Mouse (Mus musculus): ENCODE measurements around the gene Cstad.

Cstad gene

DNA sequence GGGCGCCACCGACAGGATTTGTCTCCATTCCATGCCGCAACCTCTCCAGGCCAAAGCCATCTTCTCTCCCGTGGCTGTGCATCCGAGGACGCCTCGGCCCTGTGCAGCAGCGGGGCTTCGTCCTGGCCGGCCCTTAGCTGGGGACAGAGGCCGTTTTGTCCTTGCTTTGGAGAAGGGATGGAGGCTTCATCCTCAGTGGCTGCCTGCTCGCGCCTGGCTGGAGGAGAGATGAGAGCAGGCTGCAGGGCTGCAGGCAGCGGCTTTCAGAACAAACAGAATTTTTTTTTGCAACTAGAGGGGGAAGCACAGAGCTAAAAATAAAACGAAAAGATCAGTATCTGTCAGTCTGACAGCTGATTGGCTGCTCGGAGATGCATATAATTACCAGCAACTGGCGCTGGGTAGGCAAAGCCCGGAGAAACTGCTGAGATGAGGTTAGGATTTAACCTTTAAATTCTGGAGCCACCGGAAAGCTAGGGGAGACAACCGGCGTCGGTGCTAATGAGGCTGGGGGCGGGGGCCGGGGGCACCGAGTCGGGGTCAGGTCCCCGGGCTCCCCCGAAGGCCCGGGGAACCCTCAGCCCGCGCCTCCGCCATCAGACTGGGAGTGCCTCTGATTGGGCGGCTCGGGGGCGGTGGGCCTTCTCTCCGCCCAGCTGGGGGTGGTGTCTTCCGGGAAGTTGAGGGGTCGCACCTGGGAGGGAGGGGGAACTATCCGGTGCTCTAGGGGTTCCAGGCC is at the start of gene Cstad:
Gene Cstad, plus strand, starts transcription at position 400 of the 739 bp plus-strand sequence.
- no peak for DNase-seq (ENCODE audit: low read depth, low spot score)

- no peak for DNase-seq (ENCODE audit: low read depth, low spot score)
These were observed 49.1 kb upstream of the Cstad start for GRCm38 (mm10) chr2:30545706-30546105.

DNA sequence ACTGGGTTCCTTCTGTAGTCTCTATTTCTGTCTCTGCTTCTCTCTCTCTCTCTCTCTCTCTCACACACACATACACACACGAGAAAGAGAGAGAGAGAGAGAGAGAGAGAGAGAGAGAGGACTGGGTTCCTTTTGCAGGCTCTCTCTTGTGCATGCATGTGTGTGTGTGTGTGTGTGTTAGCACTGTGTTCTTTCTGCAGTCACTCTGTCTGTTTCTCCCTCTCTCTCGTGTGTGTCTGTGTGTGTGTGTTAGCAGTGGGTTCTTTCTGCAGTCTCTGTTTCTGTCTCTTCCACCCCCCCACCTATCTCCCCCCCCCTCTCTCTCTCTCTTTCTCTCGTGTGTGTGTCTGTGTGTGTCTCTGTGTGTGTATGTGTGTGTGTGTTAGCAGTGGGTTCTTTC is 48.6 kb upstream of the Cstad start:
- DNase-seq (ENCODE audit: low read depth, low spot score) = no peak

DNA sequence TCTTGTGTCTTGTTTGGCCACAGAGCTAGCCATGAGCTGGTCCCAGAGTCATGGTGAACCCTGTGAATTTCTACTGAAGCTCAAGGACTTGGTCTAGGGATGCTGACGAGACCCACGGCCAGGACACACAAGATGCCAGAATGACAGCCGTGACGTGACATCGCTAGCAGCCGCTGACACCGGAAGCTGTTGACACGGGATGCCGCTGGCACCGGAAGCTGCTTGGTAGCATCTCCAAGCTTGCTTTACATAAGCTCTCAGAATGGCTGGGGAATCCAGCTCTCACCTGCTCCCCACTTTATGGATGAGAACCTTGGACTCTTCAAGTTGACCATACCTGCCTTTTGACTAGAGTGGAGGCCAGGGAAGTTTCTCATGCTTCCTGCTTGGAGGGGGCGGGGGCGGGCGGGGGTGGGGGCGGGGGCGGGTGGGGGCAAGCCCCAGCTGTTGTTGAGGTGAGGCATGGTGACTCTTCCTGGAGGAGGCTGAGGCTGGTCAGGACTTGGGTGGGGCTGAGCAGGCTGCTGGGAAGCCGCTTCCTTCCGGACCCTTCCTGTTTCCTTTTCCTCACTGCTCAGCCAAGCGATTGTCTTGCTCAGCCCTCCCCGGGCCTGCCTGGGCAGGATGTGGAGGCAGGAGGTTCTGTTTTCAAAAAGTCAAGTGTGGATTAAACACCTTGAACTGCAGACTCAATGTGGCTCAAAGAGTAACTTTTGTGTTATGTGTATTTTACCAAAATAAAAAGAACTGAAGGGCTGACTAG is 47.2 kb upstream of the Cstad start:
- DNase-seq (ENCODE audit: low read depth, low spot score) = no peak

DNA sequence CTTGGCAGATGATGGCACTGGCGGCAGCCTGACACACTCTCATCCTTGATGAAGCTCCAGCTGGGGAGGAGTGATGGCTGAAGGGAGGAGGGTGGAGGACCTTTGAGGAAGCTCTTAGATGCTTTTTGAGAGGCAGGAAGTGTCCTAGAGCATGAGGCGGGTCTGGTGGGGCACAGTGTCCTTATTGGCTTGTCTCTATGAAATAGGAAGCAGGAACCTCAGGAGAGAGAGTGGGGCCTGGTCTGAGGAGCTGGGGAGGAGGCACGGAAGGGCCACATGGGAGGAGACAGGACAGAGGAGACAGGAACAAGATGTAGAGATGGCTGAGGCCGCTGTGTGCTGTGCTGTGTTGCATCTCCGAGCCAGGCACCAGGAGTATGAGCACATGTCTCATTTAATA is 43.3 kb upstream of the Cstad start:
- no peak for DNase-seq (ENCODE audit: low read depth, low spot score)

DNA sequence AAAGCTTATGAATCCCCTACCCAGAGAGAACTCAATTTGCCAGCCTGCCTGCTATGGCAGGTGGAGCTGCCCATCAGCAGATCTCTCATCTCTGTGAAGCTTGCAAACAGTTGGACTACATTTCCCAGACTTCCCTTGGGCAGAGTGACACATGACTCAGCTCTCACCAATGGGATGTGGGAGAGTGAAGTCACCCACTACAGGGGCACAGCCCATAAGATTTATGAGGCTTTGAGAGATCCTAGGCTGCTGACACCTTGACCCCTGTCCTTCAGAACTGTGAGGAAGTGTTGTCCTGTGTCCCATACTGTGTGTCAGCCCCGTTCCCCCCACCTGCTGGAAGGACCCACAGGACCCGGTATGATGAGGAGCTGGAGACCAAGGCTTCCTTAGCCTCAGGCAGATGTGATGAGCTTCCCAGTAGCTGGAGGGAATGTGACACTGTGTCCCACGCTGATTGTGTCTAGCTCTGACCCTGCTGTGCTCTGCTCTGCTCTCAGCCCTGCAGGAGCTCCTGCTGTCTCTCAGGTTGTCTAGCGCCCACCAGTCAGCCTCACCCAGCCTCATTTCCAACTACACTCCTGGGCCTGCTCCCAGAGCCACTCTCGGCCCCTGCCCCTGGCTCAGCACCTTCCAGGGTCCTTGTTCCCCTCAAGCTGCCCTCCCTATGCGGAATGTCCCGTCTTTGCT is 40.8 kb upstream of the Cstad start:
- DNase-seq (ENCODE audit: low read depth, low spot score) = no peak

DNA sequence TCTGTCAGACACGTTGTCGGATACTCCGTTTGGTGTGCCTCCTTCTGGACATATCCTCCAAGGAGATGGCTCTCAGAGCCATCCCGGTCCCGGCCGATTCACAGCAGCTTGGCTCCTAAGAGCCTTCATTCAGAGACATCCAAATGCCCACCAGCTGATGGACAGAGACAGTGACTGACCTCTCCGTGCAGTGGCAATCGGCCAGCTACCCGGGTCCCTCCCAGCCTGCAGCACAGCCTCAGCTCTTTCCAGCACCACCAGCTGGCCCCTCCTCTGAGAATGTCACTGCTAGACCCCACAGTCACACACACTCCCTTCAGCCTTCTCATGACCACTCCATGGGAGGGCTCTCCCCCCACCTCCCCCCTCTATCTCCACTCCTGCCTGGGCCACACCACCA is 39.6 kb upstream of the Cstad start:
- no peak for DNase-seq (ENCODE audit: low read depth, low spot score)

DNA sequence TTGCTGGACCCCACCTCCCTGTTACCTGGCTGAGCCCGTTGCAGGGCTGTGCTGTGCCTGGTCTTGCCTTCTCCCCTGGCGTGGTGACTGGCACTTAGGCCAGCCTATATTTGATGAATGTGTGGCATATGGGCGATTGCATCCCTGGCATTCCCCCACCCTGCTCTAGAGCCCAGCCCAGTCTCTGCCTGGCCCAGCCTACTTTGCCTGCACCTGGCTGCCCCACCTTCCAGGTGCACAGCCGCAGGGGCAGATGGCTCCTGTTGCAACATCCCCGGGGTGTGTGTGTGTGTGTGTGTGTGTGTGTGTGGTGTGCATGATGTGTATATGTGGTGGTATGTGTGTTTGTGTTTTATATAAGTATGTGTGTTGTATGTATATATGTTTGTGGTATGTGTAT is 38.3 kb upstream of the Cstad start:
- no peak for DNase-seq (ENCODE audit: low read depth, low spot score)

DNA sequence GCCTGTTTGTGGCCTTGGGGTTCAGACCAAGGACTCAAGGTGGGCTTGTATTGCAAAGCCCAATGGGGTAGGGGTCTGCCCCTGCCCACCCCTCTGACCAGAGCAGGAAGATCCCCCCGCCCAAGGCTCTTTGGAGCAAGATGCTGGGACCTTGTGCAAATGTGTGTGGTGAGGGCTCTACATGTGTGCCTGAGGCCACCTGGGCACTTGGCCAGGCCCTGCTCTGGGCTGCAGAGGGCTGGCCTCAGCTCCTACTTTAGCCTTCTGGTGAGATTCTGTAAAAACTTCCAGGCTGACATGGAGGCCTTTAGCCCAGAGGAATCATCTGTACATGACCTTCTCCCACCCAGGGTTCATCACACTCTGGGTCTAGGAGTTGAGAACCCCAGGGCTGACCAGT is 35.3 kb upstream of the Cstad start:
- no peak for DNase-seq (ENCODE audit: low read depth, low spot score)

GRCm38 (mm10) chr2:30562553-30562952 is 32.3 kb upstream of the Cstad start:
- no peak for DNase-seq (ENCODE audit: low read depth, low spot score)

DNA sequence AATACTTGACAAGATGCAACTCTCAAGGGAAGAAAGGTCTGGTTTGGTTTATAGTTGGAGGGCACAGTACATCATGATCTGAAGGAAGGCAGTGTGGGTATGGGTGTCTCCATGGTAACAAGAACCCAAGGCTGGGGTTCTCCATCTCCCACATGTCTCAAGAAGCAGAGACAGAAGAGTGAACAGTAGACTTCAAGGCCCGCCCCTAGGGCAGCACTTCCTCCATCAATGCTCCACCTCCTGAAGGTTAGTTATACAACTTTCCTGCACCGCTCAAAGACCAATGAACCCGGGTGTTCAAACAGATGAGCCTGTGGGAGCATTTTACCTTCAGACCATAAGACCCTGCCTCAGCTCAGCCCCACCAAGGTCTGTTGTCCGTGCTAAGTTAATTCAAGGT is 23.2 kb upstream of the Cstad start:
- DNase-seq (ENCODE audit: low read depth, low spot score) = no peak

- DNase-seq (ENCODE audit: low read depth, low spot score) = no peak
These were observed 21.3 kb upstream of the Cstad start for GRCm38 (mm10) chr2:30573522-30573921.

DNA sequence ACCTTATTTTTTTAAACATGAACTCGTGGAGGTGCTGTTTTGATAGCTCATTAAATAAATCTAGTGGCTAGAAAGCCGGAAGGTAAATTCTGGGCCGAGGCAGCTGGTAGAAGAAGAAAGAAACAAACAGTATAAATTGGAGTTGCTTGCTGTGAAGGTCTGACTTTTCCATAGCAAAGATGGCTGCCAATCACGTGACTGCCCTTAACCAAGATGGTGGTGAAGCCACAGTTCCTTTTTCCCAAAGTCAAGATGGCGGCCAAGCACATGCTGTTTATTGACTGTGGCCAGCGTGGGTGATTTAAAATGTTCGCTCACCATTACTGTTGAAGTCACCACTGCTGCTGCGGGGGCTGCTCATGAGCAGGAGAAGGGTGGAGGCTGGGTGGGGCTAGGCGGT is 17.8 kb upstream of the Cstad start:
- DNase-seq (ENCODE audit: low read depth, low spot score) = no peak

- no peak for DNase-seq (ENCODE audit: low read depth, low spot score)
These were observed 16.8 kb upstream of the Cstad start for GRCm38 (mm10) chr2:30578006-30578405.

DNA sequence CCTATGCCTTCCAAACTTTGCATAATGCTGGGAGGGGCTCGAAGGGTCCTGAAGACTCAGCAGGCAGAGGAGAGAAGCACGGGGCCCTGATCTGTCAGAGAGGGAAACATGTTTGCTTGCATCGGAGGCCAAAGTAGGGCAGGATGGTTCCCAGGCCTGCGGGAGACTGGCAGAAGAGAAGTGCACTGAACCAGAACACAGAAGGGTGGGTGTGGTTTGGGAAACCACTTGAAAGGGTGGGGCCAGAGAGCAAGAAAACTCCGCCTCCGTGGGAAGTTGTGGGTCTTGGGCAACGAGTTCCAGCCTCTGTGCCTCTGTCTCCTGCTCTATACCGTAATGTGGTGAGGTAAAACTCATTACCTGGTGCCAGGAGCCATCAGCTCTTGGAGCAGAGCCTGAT is 7.7 kb upstream of the Cstad start:
- DNase-seq (ENCODE audit: low read depth, low spot score) = no peak

GRCm38 (mm10) chr2:30587671-30588070 is 7.2 kb upstream of the Cstad start:
- DNase-seq (ENCODE audit: low read depth, low spot score) = no peak

DNA sequence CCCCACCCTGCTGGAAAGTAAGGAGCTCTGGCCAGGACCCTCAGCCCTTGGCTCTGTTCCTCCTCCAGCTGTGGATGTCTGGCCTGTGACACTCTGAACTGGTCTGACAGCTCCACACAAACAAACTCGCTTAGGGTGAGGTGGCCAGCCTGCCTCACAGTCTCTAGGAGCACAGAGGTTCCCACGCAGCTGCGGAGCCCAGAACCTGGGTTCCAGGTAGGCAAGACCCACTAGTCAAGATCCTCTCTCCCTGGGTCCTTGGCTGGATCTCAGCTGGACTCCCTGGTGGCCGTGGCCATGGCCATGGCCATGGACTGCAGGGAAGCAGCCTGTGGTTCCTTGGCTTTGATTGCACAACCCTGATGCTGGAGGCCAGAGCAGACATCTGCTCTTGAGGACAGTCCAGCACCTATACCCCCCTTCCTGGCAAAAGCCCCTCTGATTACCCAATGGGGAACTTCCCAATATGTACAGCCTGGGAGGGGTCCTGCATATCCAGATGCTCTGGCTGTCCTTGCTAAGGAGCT is 5.8 kb upstream of the Cstad start:
- no peak for DNase-seq (ENCODE audit: low read depth, low spot score)

DNA sequence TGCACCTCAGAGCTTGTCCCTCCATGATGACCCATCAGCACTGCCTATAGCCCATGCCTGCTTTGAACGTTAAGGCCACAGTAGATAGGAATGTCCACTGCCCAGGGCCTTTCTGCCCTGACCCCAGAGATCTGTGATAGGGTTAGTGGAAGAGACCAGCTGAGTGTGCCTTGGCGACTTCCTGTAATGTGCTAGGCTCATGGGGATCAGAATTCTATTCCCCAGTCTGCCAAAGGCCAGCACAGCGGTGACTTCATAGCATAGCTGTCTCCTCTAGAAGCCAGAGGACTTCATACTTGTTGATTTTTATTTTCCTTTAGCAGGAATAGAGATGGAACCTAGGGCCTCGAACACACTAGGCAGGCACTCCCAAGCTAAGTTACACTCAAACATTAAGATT is 5.1 kb upstream of the Cstad start:
- no peak for DNase-seq (ENCODE audit: low read depth, low spot score)

- DNase-seq (ENCODE audit: low read depth, low spot score) = no peak
These were observed 3.9 kb upstream of the Cstad start for GRCm38 (mm10) chr2:30590909-30591308.

DNA sequence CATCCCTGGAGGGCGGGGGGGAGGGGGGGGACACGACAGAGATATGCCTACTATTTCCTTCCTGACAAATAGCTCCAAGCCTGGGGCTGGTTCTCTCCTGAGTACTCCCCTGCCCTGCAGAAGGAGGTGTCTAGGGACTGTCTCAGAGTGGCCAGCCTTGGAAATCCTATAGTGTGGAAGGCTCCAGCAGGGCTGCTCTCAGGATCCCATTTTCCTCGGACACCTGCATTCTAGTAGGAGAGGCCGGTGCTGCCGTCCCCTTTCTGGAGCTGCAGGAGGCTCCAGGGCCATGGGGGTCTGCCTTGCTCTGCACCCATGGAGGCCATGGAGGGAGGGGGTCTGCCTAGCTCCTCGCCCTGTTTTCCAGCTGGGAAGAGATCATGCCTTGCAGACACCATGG is 2.4 kb upstream of the Cstad start:
- DNase-seq (ENCODE audit: low read depth, low spot score) = no peak

- DNase-seq (ENCODE audit: low read depth, low spot score) = no peak
These were observed 1.9 kb upstream of the Cstad start for GRCm38 (mm10) chr2:30592951-30593350.

GRCm38 (mm10) chr2:30593636-30594310 is 1.1 kb upstream of the Cstad start:
- DNase-seq (ENCODE audit: low read depth, low spot score) = no peak

Data from c-Kit-negative CD71-positive TER-119-positive erythroid progenitor cells, embryonic 14.5 days (primary cell).